Mouse (Mus musculus) MEL (cell line): ENCODE results near the gene Ctnna2. TPM values are rescaled to one million over a fixed set of nuclear protein-coding genes. Genes with fewer than 3 reads are reported as not detected.

Source experiments
- DNase-seq: peaks from one replicate; pipeline ENCODE4 v3.0.0; 2011; ENCODE audit warnings: low read depth, low spot score
- H3K27ac ChIP-seq: 2 replicates; pipeline ENCODE4 v1.5.1; 2012; ENCODE audit warnings: low read depth, mild to moderate bottlenecking, control low read depth, low read length, moderate library complexity; ENCODE audit not compliant: control insufficient read depth
- H3K27me3 ChIP-seq, 2 experiments: fragments of 150-350 bp in 1 of 2; sonication (generic) in 1 of 2; 2 replicates each; pipeline ENCODE4 v1.6.1; 2012; ENCODE audit warnings: low read length in 2 of 2, mild to moderate bottlenecking in 2 of 2, improper control_type of control experiment in 1 of 2, moderate library complexity in 1 of 2; ENCODE audit not compliant: insufficient read depth in 2 of 2, control insufficient read depth in 1 of 2
- H3K36me3 ChIP-seq, 2 experiments: 2 replicates each; pipeline ENCODE4 v1.6.1; 2012 to 2014; ENCODE audit warnings: low read length in 2 of 2, improper control_type of control experiment in 1 of 2, inconsistent platforms in 1 of 2, mild to moderate bottlenecking in 1 of 2; ENCODE audit not compliant: insufficient read depth in 2 of 2, control insufficient read depth in 1 of 2
- H3K4me1 ChIP-seq, 2 experiments: fragments of 150-350 bp in 1 of 2; sonication (generic) in 1 of 2; 2 replicates each; pipeline ENCODE4 v1.6.1; 2012; ENCODE audit warnings: low read length in 2 of 2, improper control_type of control experiment in 1 of 2, mild to moderate bottlenecking in 1 of 2; ENCODE audit not compliant: insufficient read depth in 2 of 2, control insufficient read depth in 1 of 2
- H3K4me3 ChIP-seq, 2 experiments: fragments of 150-350 bp in 1 of 2; sonication (generic) in 1 of 2; 2 replicates each; pipeline ENCODE4 v1.5.1; 2012; ENCODE audit warnings: low read depth in 2 of 2, low read length in 2 of 2, mild to moderate bottlenecking in 2 of 2, moderate library complexity in 2 of 2, control low read depth in 1 of 2, improper control_type of control experiment in 1 of 2; ENCODE audit not compliant: control insufficient read depth in 1 of 2, insufficient read depth in 1 of 2
- H3K79me2 ChIP-seq: 2 replicates; pipeline ENCODE4 v1.6.1; 2012; ENCODE audit warnings: mild to moderate bottlenecking, low read length, moderate library complexity; ENCODE audit not compliant: control insufficient read depth, poor library complexity, insufficient read depth
- H3K9ac ChIP-seq: 2 replicates; pipeline ENCODE4 v1.6.1; 2012; ENCODE audit warnings: low read depth, mild to moderate bottlenecking, control low read depth, low read length, moderate library complexity; ENCODE audit not compliant: control insufficient read depth, poor library complexity, severe bottlenecking
- H3K9me3 ChIP-seq: fragments of 150-350 bp; sonication (generic); replicated peaks from 2 replicates; pipeline ENCODE4 v1.6.1; 2012; ENCODE audit warnings: mild to moderate bottlenecking, low read length, improper control_type of control experiment, moderate library complexity; ENCODE audit not compliant: insufficient read depth
- CHD2 ChIP-seq: IDR thresholded peaks from 2 replicates; pipeline ENCODE4 v1.6.1; 2011; ENCODE audit warnings: low read length, improper control_type of control experiment
- E2F4 ChIP-seq: IDR thresholded peaks from 2 replicates; pipeline ENCODE4 v1.6.1; 2011; ENCODE audit warnings: low read depth, low read length, improper control_type of control experiment, borderline replicate concordance
- EP300 ChIP-seq, 2 experiments: IDR thresholded peaks; 2 replicates each; pipeline ENCODE4 v1.6.1; 2011; ENCODE audit warnings: improper control_type of control experiment in 2 of 2, low read length in 2 of 2, low read depth in 1 of 2, mild to moderate bottlenecking in 1 of 2
- JUND ChIP-seq: IDR thresholded peaks from 2 replicates; pipeline ENCODE4 v1.6.1; 2011; ENCODE audit warnings: low read depth, mild to moderate bottlenecking, improper control_type of control experiment, low read length
- MAX ChIP-seq: IDR thresholded peaks from 2 replicates; pipeline ENCODE4 v1.6.1; 2011; ENCODE audit warnings: low read length, improper control_type of control experiment
- MEF2A ChIP-seq: IDR thresholded peaks from 2 replicates; pipeline ENCODE4 v1.6.1; 2014; ENCODE audit warnings: low read depth, mild to moderate bottlenecking, inconsistent platforms, low read length, improper control_type of control experiment; ENCODE audit not compliant: poor library complexity, insufficient replicate concordance, severe bottlenecking; ENCODE audit errors: extremely low read depth
- MYB ChIP-seq: IDR thresholded peaks from 2 replicates; pipeline ENCODE4 v1.6.1; 2011; ENCODE audit warnings: mild to moderate bottlenecking, low read depth, low read length, improper control_type of control experiment
- MYC ChIP-seq: IDR thresholded peaks from 2 replicates; pipeline ENCODE4 v1.6.1; 2011; ENCODE audit warnings: low read depth, mild to moderate bottlenecking, low read length, improper control_type of control experiment, moderate library complexity
- POLR2AphosphoS2 ChIP-seq: IDR thresholded peaks from 2 replicates; pipeline ENCODE4 v1.6.1; 2011; ENCODE audit warnings: low read length, improper control_type of control experiment
- POLR2AphosphoS5 ChIP-seq: IDR thresholded peaks from 2 replicates; pipeline ENCODE4 v1.6.1; 2012; ENCODE audit warnings: low read depth, borderline replicate concordance, mild to moderate bottlenecking, inconsistent platforms, low read length, moderate library complexity, mixed read lengths
- RCOR1 ChIP-seq: IDR thresholded peaks from 2 replicates; pipeline ENCODE4 v1.6.1; 2012; ENCODE audit warnings: low read depth, mild to moderate bottlenecking, inconsistent platforms, low read length, improper control_type of control experiment
- SIN3A ChIP-seq: IDR thresholded peaks from 2 replicates; pipeline ENCODE4 v1.6.1; 2012; ENCODE audit warnings: low read length, improper control_type of control experiment, inconsistent platforms
- SMC3 ChIP-seq: IDR thresholded peaks from 2 replicates; pipeline ENCODE4 v1.6.1; 2011; ENCODE audit warnings: low read depth, low read length, improper control_type of control experiment
- TCF12 ChIP-seq: IDR thresholded peaks from 2 replicates; pipeline ENCODE4 v1.6.1; 2014; ENCODE audit warnings: low read depth, mild to moderate bottlenecking, inconsistent platforms, low read length, improper control_type of control experiment, moderate library complexity
- USF1 ChIP-seq: IDR thresholded peaks from 2 replicates; pipeline ENCODE4 v1.6.1; 2014; ENCODE audit warnings: low read depth, mild to moderate bottlenecking, inconsistent platforms, low read length, improper control_type of control experiment, moderate library complexity
- ZMIZ1 ChIP-seq: IDR thresholded peaks from 2 replicates; pipeline ENCODE4 v1.6.1; 2012; ENCODE audit warnings: low read depth, mild to moderate bottlenecking, inconsistent platforms, low read length, improper control_type of control experiment, moderate library complexity
- ZNF384 ChIP-seq: IDR thresholded peaks from 2 replicates; pipeline ENCODE4 v1.6.1; 2012; ENCODE audit warnings: low read depth, mild to moderate bottlenecking, inconsistent platforms, low read length, improper control_type of control experiment
- polyA plus RNA-seq, 2 experiments: library from polyadenylated mRNA; stranded (reverse) in 1 of 2; unstranded in 1 of 2; fragments of >175 nt in 1 of 2; fragments of >200 nt in 1 of 2; gene quantifications; 2 replicates each; pipeline versions ENCODE4 v1.2.1 to v1.2.4; 2012; ENCODE audit warnings: low replicate concordance in 2 of 2, low read depth in 1 of 2; ENCODE audit not compliant: insufficient read length in 2 of 2, insufficient read depth in 1 of 2, missing spikeins in 1 of 2
- total RNA-seq: library from RNA; depleted of rRNA; stranded (reverse); fragments of 300-350 nt; gene quantifications from 2 replicates; pipeline ENCODE4 v1.2.3, GENCODE M21; 2012

Gene Ctnna2
- total and polyA plus RNA-seq, 3 experiments = not detected

DNA sequence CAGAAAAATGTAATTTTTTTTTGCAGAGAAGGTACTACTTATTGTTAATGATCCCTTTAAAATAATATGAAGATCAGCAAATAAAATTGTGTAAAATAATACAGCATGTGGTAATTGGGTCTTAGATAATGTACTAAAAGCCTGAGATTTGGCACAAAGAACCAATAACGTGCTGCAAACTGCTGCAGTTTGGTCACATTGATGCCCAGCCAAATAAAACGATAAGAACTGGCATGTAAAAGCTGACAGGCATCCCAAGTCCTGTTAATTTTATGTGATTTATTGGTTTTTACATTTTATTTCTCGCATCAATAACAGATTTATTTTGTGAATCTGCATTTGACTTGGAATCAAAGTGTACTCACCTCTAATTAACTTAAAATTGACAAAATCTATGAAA is 497.4 kb downstream of the Ctnna2 start (continued):
- no peak for TF ChIP-seq POLR2AphosphoS2
- TF ChIP-seq, all 39 proteins: peak for 0

- no peaks in the 10 kb centered on the region for H3K9me3 ChIP-seq
- no peaks in the 10 kb centered on the region for H3K27me3 ChIP-seq
- TF ChIP-seq ZMIZ1 (no peak), RCOR1 (no peak), ZNF384 (no peak), SIN3A (no peak), CHD2 (no peak), MEF2A (no peak), USF1 (no peak), SMC3 (no peak), EP300 (IDR thresholded peaks at IDR 0.05; ENCODE audit: low read depth in 1 of 2, low read length in 2 of 2) (no peak), POLR2AphosphoS5 (no peak), TCF12 (no peak), MYC (no peak), JUND (no peak), MAX (no peak), MYB (no peak)
- no peak overlapping the region for H3K9ac ChIP-seq
- H3K79me2 ChIP-seq = no peaks in the 10 kb centered on the region
- no peak for DNase-seq
- H3K36me3 ChIP-seq = no peaks in the 10 kb centered on the region
- no peak overlapping the region for H3K27ac ChIP-seq
- H3K4me3 ChIP-seq = no peak overlapping the region
- H3K4me1 ChIP-seq = no peaks in the 10 kb centered on the region
Observed at GRCm38 (mm10) chr6:77475354-77475753, 504.1 kb downstream of the Ctnna2 start.

GRCm38 (mm10) chr6:77473256-77473655 is 506.2 kb downstream of the Ctnna2 start:
- Histone ChIP-seq H3K27me3 (no peaks in the 10 kb centered on the region), H3K27ac (no peak overlapping the region), H3K9ac (no peak overlapping the region), H3K4me3 (no peak overlapping the region), H3K79me2 (no peaks in the 10 kb centered on the region), H3K4me1 (no peaks in the 10 kb centered on the region), H3K9me3 (no peaks in the 10 kb centered on the region), H3K36me3 (no peaks in the 10 kb centered on the region)
- DNase-seq = no peak
- TF ChIP-seq RCOR1 (no peak), E2F4 (no peak), MAX (no peak)
